Mouse (Mus musculus) myocyte (in vitro differentiated cells): ENCODE results near the gene Ankrd13b.

Experiments used
- CEBPB ChIP-seq: IDR thresholded peaks from 2 replicates; pipeline ENCODE4 v1.6.1; 2011; ENCODE audit warnings: mild to moderate bottlenecking, moderate library complexity; ENCODE audit not compliant: poor library complexity, insufficient read depth, severe bottlenecking
- E2F4 ChIP-seq: IDR thresholded peaks from one replicate; pipeline ENCODE4 v1.6.1; 2011; ENCODE audit warnings: mild to moderate bottlenecking, control low read depth, moderate library complexity; ENCODE audit not compliant: insufficient read depth
- MAX ChIP-seq: IDR thresholded peaks from one replicate; pipeline ENCODE4 v1.6.1; 2011; ENCODE audit warnings: low read depth, mild to moderate bottlenecking, control low read depth
- MYOG ChIP-seq, 3 experiments: IDR thresholded peaks; one replicate each; pipeline ENCODE4 v1.6.1; 2011; ENCODE audit warnings: control low read depth in 2 of 3, low read depth in 2 of 3, mild to moderate bottlenecking in 2 of 3; ENCODE audit not compliant: insufficient read length in 2 of 3, control insufficient read depth in 1 of 3, insufficient read depth in 1 of 3
- POLR2A ChIP-seq: IDR thresholded peaks from one replicate; pipeline ENCODE4 v1.6.1; 2011; ENCODE audit warnings: low read depth, mild to moderate bottlenecking, control low read depth, moderate library complexity; ENCODE audit not compliant: insufficient read length
- POLR2AphosphoS2 ChIP-seq: IDR thresholded peaks from one replicate; pipeline ENCODE4 v1.6.1; 2011; ENCODE audit warnings: low read depth, control low read depth; ENCODE audit not compliant: insufficient read length
- REST ChIP-seq: IDR thresholded peaks from one replicate; pipeline ENCODE4 v1.6.1; 2011; ENCODE audit warnings: mild to moderate bottlenecking, control low read depth, moderate library complexity; ENCODE audit not compliant: insufficient read depth, insufficient read length
- TCF12 ChIP-seq: IDR thresholded peaks from one replicate; pipeline ENCODE4 v1.6.1; 2011; ENCODE audit warnings: mild to moderate bottlenecking, control low read depth; ENCODE audit not compliant: poor library complexity, insufficient read depth, severe bottlenecking
- USF1 ChIP-seq: IDR thresholded peaks from one replicate; pipeline ENCODE4 v1.6.1; 2011; ENCODE audit warnings: low read depth, mild to moderate bottlenecking, control low read depth, moderate library complexity

DNA sequence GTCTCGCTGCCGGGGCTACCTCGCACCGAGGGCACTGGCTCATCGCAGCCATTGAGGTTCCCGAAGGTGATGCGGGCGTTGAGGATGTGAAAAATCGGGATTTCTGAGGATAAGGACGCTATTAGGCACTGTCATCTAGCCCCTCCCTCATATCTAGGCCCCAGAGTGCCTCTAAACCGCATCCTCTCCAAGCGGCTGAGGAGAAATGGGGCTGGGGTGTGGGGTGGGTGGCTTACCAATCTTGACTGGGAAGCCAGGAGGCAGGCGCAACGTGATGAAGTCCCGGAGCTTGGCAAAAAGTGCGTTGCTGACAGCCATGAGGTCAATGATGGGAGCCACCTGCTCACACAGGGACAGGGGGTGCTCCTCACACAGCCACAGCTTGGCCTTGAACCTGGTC lies 16.7 kb downstream of the Ankrd13b start:
- TF ChIP-seq POLR2A (no peak), MYOG (IDR thresholded peaks at IDR 0.05; ENCODE audit: control insufficient read depth in 1 of 3, insufficient read depth in 1 of 3, insufficient read length in 2 of 3, low read depth in 2 of 3) (no peak), TCF12 (no peak), POLR2AphosphoS2 (no peak), MAX (no peak), CEBPB (no peak), REST (no peak), USF1 (no peak), E2F4 (no peak)
